Mouse (Mus musculus) lung, embryonic 14.5 days (tissue): ENCODE measurements at regions not wholly inside any gene's neighbourhood (a gene's known extent, or its start where the extent isn't known, plus 50 kb on each side); places are given as distances from the start of the nearest gene placed in this dataset.
A peak's percentile ranks its signal among the peaks of the same experiment; 100 is the strongest.

ENCODE experiments used
- ATAC-seq: fragments of 200-750 bp; cut with Nextera tagmentation; 2 replicates; pipeline ENCODE4 v1.8.0; 2017; ENCODE audit warnings: mild to moderate bottlenecking, moderate TSS enrichment, moderate library complexity; ENCODE audit not compliant: insufficient read depth
- DNase-seq: peaks from one replicate; pipeline ENCODE4 v3.0.0-alpha.2; 2015
- H3K27ac ChIP-seq: fragments of 300-500 bp; sonication (generic); 2 replicates; pipeline ENCODE4 v1.5.1; 2014; ENCODE audit warnings: low read depth, mild to moderate bottlenecking, moderate library complexity
- H3K27me3 ChIP-seq: fragments of 300-500 bp; sonication (generic); 2 replicates; pipeline ENCODE4 v1.6.1; 2014; ENCODE audit warnings: low read length, control low read depth; ENCODE audit not compliant: insufficient read depth
- H3K36me3 ChIP-seq: fragments of 300-500 bp; sonication (generic); 2 replicates; pipeline ENCODE4 v1.6.1; 2014; ENCODE audit warnings: control low read depth; ENCODE audit not compliant: insufficient read depth
- H3K4me1 ChIP-seq: fragments of 300-500 bp; sonication (generic); 2 replicates; pipeline ENCODE4 v1.6.1; 2014; ENCODE audit warnings: antibody characterized with exemption, control low read depth; ENCODE audit not compliant: insufficient read depth
- H3K4me2 ChIP-seq: fragments of 300-500 bp; sonication (generic); 2 replicates; pipeline ENCODE4 v1.6.1; 2014; ENCODE audit warnings: mild to moderate bottlenecking
- H3K4me3 ChIP-seq: fragments of 300-500 bp; sonication (generic); 2 replicates; pipeline ENCODE4 v1.5.1; 2014; ENCODE audit warnings: low read depth, low read length
- H3K9ac ChIP-seq: fragments of 300-500 bp; sonication (generic); 2 replicates; pipeline ENCODE4 v1.6.1; 2014
- H3K9me3 ChIP-seq: fragments of 300-500 bp; sonication (generic); 2 replicates; pipeline ENCODE4 v1.6.1; 2016; ENCODE audit warnings: low read depth, low read length, control low read depth
- CTCF ChIP-seq: IDR thresholded peaks from 2 replicates; pipeline ENCODE4 v1.5.1; 2016; ENCODE audit warnings: antibody characterized with exemption, low read depth
- WGBS: fragments of 180-500 bp; shearing (Covaris S2); extraction: QIAGEN DNeasy Blood & Tissue Kit; methylation state at CpG from one replicate; pipeline ENCODE4 v1.1.7; 2014; 5-methylcytosine and 5-hydroxymethylcytosine counted together

GRCm38 (mm10) chr19:30289721-30290120 lies 57.0 kb downstream of the Mbl2 start:
- Histone ChIP-seq H3K4me3 (no peak overlapping the region), H3K4me2 (no peak overlapping the region), H3K9me3 (no peaks in the 10 kb centered on the region), H3K9ac (no peak overlapping the region), H3K27me3 (no peaks in the 10 kb centered on the region), H3K36me3 (no peaks in the 10 kb centered on the region), H3K4me1 (no peaks in the 10 kb centered on the region), H3K27ac (no peak overlapping the region)
- DNase-seq (no peak), ATAC-seq (no peak)
- WGBS, result 56% methylated on average over 4 of the region's 4 CpGs
- no peak for TF ChIP-seq CTCF

GRCm38 (mm10) chr19:30295263-30295704 lies 62.5 kb downstream of the Mbl2 start:
- Histone ChIP-seq H3K9me3 (no peaks in the 10 kb centered on the region), H3K4me1 (no peaks in the 10 kb centered on the region), H3K27ac (no peak overlapping the region), H3K4me2 (peak overlapping the region; percentile 48), H3K27me3 (no peaks in the 10 kb centered on the region), H3K4me3 (no peak overlapping the region), H3K9ac (no peak overlapping the region), H3K36me3 (no peaks in the 10 kb centered on the region)
- ATAC-seq (no peak), DNase-seq (peak; percentile 83)
- peak; percentile 69 for TF ChIP-seq CTCF
- 25% methylated on average over 15 of the region's 15 CpGs for whole genome bisulfite sequencing

GRCm38 (mm10) chr19:30296024-30296423 lies 63.3 kb downstream of the Mbl2 start:
- no peak for TF ChIP-seq CTCF
- DNase-seq (no peak), ATAC-seq (no peak)
- H3K9me3 ChIP-seq, result no peaks in the 10 kb centered on the region
- no peaks in the 10 kb centered on the region for H3K36me3 ChIP-seq
- no peak overlapping the region for H3K27ac ChIP-seq
- no peak overlapping the region for H3K9ac ChIP-seq
- WGBS, result 76% methylated on average over 3 of the region's 3 CpGs
- no peaks in the 10 kb centered on the region for H3K4me1 ChIP-seq
- H3K4me3 ChIP-seq, result no peak overlapping the region
- H3K4me2 ChIP-seq, result no peak overlapping the region
- H3K27me3 ChIP-seq, result no peaks in the 10 kb centered on the region

DNA sequence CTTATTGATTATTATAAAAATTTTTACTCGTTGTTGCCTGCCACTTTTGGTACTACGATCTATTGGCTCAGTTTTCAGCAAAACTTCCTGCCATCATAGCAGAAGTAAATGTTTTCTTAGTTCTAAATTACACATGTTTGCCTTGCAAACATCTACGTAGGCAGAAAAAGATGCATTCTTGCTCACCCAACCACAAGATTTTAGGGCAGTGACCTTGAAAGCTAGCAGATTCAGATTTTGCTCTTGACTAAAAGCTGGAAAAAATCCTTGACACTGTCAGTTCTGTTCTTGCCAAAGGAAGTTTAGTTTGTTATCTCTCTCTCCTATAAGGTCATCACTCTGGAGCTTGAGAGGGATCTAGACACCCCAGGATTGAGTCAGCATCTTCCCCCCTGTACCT lies 66.8 kb downstream of the Mbl2 start:
- 0 out of 2 replicates have a peak, but pooled peaks cover 3% of the 10 kb centered on the region for H3K4me1 ChIP-seq
- no peak for DNase-seq
- H3K4me3 ChIP-seq, result no peak overlapping the region
- H3K36me3 ChIP-seq, result no peaks in the 10 kb centered on the region
- H3K27me3 ChIP-seq, result no peaks in the 10 kb centered on the region
- ATAC-seq, result no peak
- TF ChIP-seq CTCF, result no peak
- no peaks in the 10 kb centered on the region for H3K9me3 ChIP-seq
- H3K9ac ChIP-seq, result no peak overlapping the region
- no peak overlapping the region for H3K27ac ChIP-seq
- H3K4me2 ChIP-seq, result no peak overlapping the region
- WGBS, result 71% methylated on average over 3 of the region's 3 CpGs

DNA sequence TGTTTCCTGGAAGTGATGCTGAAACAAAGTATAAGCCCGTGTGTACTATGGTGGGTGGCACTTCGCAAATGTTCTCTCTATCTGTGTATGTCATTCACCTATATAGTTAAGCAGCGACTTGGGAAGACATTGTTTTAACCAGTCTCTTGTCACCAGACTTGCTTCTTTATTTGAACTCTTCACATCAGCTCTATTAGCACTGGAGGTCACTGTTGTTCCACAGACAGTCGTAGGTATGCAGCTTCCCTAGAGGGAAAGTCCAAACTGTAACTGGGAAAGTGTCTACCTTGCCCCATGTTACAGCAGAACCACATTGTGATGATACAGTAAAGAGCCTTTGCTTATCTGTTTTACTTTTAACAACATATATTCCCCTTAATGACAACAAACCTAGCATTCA lies 69.5 kb downstream of the Mbl2 start:
- no peaks in the 10 kb centered on the region for H3K36me3 ChIP-seq
- peak; percentile 24 for TF ChIP-seq CTCF
- H3K9me3 ChIP-seq, result no peaks in the 10 kb centered on the region
- no peak overlapping the region for H3K9ac ChIP-seq
- no peak overlapping the region for H3K4me2 ChIP-seq
- no peak overlapping the region for H3K4me3 ChIP-seq
- H3K27me3 ChIP-seq, result no peaks in the 10 kb centered on the region
- H3K4me1 ChIP-seq, result 0 out of 2 replicates have a peak, but pooled peaks cover 3% of the 10 kb centered on the region
- WGBS, result 63% methylated on average over 4 of the region's 4 CpGs
- no peak overlapping the region for H3K27ac ChIP-seq
- no peak for ATAC-seq
- DNase-seq, result peak; percentile 25

DNA sequence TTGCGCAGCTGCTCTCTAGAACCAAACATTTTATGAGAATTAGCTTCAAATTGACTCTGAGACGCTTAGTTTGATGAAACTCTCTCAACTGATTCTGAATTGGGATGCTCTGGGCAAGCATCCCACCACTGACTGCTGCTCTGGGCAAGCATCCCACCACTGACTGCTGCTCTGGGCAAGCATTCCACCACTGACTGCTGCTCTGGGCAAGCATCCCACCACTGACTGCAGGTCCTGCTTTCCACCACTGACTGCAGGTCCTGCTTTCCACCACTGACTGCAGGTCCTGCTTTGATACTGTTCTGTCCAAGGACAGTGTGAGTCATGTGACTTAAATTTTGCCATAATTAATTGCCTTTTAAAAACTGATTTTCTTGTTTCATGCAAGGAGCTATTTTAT lies 73.6 kb downstream of the Mbl2 start:
- Histone ChIP-seq H3K4me3 (no peak overlapping the region), H3K4me1 (0 out of 2 replicates have a peak, but pooled peaks cover 3% of the 10 kb centered on the region), H3K9ac (no peak overlapping the region), H3K36me3 (no peaks in the 10 kb centered on the region), H3K4me2 (no peak overlapping the region), H3K27me3 (no peaks in the 10 kb centered on the region), H3K9me3 (no peaks in the 10 kb centered on the region), H3K27ac (no peak overlapping the region)
- WGBS, result 76% methylated on average over 2 of the region's 2 CpGs
- no peak for TF ChIP-seq CTCF
- DNase-seq (peak; percentile 50), ATAC-seq (peak; percentile 54; the same call in 1 of the 2 replicates)

DNA sequence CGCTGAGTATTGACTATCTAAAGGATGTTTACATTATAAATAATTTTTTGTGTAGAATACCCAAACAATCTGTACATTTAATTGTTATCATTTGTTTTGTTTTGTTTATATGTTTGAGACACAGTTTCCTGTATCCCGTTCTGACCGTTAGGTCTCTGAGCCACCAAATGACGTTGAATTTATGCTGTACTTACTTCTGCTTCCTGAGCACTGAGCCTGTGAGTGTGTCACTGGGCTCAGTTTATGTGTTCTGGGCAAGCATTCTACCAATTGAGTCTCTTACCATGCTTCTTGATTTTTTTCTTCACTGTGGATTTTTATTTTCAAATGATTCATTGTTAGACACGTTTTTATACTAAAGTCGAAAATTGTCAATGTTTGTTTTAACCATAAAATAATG lies 74.2 kb downstream of the Mbl2 start:
- 43% methylated on average over 6 of the region's 6 CpGs for WGBS
- no peak for TF ChIP-seq CTCF
- Histone ChIP-seq H3K4me1 (0 out of 2 replicates have a peak, but pooled peaks cover 3% of the 10 kb centered on the region), H3K27me3 (no peaks in the 10 kb centered on the region), H3K36me3 (no peaks in the 10 kb centered on the region), H3K4me3 (no peak overlapping the region), H3K9me3 (no peaks in the 10 kb centered on the region), H3K9ac (no peak overlapping the region), H3K27ac (no peak overlapping the region), H3K4me2 (no peak overlapping the region)
- DNase-seq (peak; percentile 27), ATAC-seq (no peak; the same call in 1 of the 2 replicates)

GRCm38 (mm10) chr19:30317314-30317713 lies 84.6 kb downstream of the Mbl2 start:
- Histone ChIP-seq H3K9ac (no peak overlapping the region), H3K4me3 (no peak overlapping the region), H3K27ac (no peak overlapping the region), H3K27me3 (no peaks in the 10 kb centered on the region), H3K36me3 (no peaks in the 10 kb centered on the region), H3K9me3 (no peaks in the 10 kb centered on the region), H3K4me2 (no peak overlapping the region), H3K4me1 (no peaks in the 10 kb centered on the region)
- DNase-seq, result no peak
- TF ChIP-seq CTCF, result no peak
- WGBS, result 86% methylated on average over 3 of the region's 3 CpGs
- ATAC-seq, result no peak
